Mouse (Mus musculus) layer of hippocampus, postnatal 10 days (tissue): ENCODE data around the gene 4931440F15Rik. TPM values are rescaled to one million over a fixed set of nuclear protein-coding genes. Genes with fewer than 3 reads are reported as not detected.
"Not testable (repeated sequence)": the region's sequence is repeated elsewhere in the genome, so short reads cannot be mapped to it uniquely, and the experiment has no call there.

ENCODE experiments used
- DNase-seq, 2 experiments: peaks; one replicate each; pipeline ENCODE4 v3.0.0; 2021; ENCODE audit warnings: low spot score in 2 of 2
- long read RNA-seq: library from polyadenylated mRNA; stranded (forward); transcript quantifications from one replicate; pipeline ENCODE4 v2.0.0, GENCODE M21; 2023
- total RNA-seq, 2 experiments: library from RNA; stranded (reverse); gene quantifications; 2 replicates each; pipeline ENCODE4 v1.2.3; 2021

Gene 4931440F15Rik
- 1 to 10 TPM; 2.2 to 3.1 TPM for total RNA-seq
- long read RNA-seq: 0 reads

GRCm38 (mm10) chr11:29825271-29825718 lies at the start of gene 4931440F15Rik:
Gene 4931440F15Rik, minus strand, starts transcription at chr11:29825668.
- DNase-seq: not testable (repeated sequence)

DNA sequence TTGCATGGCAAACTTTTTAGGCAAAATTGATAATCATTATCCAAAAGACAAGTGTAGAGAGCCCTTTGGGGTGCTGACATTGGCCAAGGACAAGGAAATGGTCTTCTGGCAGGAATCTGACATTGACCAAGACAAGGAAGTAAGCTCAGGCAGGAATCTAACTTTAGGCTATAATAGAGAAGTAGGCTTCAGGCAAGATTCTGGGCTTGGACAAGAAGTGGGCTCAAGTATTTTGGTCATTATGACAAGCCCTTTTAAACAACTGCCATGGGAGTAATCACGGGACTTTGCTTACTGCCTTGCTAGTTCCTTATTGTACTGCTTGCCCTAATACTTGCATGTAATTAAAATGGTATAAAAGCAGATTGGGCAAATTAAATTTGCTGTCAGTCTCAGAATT lies 49.3 kb upstream of the 4931440F15Rik start:
- DNase-seq: not testable (repeated sequence)

- DNase-seq: no peak
Measured at GRCm38 (mm10) chr11:29870174-29870573, 44.7 kb upstream of the 4931440F15Rik start.

DNA sequence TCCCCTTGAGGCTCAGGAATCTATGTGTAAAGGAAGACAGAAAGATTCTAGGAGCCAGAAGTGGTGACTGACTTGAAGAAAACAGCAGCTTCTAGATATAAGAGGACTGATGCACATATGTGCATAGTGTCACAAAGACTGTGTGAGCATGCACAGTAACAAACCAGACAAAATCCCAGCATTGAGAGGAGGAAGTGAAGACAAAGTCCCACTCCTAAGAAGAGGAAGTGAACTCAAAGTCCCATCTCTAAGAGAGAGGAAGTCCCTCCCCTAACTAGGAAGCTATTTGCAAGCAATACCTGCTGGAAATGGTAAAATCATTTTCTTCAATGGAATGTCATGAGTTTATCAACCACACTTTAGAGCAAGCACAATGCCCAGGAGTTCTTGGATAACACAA lies 38.8 kb upstream of the 4931440F15Rik start:
- no peak for DNase-seq

- peak; percentile 53 to 54 for DNase-seq
Measured at GRCm38 (mm10) chr11:29861750-29862397, 36.4 kb upstream of the 4931440F15Rik start.

DNA sequence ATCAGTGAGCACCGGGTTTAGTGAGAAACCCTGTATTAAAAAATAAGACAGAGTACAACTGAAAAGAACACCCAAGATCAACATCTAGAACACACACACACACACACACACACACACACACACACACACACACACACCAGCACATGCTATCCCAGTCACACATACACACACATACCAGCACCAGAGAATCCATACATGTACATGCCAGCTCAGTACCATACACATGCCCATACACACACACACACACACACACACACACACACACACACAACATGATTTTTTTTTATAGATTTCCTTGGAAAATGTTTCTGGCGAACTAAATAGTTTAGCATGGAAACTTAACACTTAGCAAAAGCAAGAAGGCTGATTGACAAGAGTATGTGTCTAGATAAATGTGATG lies 35.6 kb upstream of the 4931440F15Rik start:
- no peak for DNase-seq

GRCm38 (mm10) chr11:29840606-29841227 lies 15.2 kb upstream of the 4931440F15Rik start:
- DNase-seq: no peak

- no peak for DNase-seq
Measured at GRCm38 (mm10) chr11:29839781-29840180, 14.3 kb upstream of the 4931440F15Rik start.

DNA sequence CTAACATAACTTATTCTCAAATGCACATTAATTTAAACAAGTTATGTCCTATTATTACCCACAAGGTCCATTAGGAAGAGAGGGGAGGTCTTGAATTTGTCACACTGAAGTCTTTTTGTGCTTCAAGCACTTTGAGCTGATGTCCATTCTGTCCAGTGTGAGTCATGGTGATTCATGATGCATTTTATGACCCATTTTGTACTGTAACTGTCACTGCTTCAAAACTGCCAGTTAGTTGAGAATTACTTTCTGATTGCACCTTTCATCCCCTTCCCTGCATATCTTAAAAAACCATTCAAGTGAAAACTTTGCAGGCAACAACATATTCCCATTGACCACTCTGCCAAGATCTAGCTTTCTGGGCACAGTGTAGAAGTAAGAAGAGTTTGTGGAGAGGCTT lies 11.6 kb upstream of the 4931440F15Rik start:
- no peak for DNase-seq

DNA sequence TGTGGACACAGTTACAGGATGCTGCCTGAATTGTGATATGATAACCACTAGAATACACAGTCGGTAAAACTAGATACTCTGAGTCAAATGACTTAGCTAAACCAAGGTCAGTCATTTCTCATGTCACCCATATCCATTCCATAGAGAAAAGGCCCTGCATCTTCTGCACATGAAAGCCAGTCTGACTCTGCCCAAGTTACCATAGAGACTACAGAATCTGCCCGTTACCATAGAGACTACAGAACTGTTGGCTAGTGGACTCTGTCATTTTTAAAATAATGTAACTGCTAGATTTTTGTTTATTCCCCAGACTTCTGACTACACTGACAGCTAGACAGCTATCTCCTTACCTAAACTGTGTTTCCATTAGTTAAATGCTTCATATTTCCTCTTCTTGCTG lies 2.3 kb upstream of the 4931440F15Rik start:
- no peak for DNase-seq

DNA sequence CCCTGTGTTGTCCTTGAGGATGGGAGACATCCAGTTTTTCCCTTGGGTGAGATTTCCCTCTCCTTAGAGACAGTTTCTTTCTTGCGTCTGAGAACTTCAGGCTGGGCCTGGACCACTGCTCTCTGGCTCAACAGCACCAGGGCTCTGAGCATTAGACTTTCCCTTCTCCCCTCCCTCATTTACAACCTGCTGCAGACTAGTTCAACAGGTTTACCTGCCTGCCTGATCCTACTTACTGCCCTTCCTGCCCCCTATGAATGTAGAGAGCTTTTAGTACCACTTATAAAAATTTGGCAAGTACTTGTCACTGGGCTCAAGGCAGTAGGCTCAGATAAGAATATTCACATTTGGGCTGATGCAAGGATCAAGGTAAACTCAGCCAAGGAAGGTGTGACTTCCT lies 533 bp upstream of the 4931440F15Rik start:
- DNase-seq: no peak

DNA sequence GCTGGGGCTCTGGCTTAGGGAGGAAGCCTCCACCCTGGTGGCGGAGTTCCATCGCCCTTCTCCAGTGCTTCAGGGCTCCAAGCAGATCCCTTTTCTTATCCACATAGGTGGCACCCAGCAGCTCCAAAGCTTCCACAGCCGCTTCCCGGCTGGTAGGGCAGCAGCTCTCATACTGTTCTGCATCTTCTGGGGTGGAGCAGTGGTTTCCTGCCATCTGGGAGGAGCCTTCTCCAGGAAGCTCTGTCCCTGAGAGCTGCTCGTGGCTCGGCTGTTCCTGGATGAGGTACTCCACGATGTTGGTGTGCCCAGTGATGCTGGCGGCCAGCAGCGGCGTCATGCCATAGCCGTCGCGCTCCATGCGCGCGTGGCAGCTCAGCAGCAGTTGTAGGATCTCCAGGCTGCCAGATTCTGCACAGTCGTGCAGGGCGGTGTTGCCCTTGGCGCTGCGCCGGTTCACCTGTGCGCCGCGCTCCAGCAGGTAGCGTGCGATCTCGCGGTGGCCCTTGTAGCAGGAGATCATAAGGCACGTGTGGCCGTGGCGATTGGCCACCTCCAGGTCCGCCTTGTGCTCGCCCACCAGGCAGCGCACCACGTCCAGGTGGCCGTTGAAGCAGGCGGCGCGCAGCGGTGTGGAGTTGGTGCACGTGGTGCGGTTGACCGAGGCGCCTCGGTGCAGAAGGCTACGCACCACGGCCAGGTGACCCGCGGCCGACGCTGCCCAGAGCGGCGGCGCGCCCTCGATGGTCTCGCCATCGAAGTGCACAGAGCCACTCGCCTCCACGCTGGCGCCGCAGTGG lies 796 bp downstream of the 4931440F15Rik start:
- not testable (repeated sequence) for DNase-seq

- no peak for DNase-seq
Measured at GRCm38 (mm10) chr11:29823141-29823540, 2.3 kb downstream of the 4931440F15Rik start.

DNA sequence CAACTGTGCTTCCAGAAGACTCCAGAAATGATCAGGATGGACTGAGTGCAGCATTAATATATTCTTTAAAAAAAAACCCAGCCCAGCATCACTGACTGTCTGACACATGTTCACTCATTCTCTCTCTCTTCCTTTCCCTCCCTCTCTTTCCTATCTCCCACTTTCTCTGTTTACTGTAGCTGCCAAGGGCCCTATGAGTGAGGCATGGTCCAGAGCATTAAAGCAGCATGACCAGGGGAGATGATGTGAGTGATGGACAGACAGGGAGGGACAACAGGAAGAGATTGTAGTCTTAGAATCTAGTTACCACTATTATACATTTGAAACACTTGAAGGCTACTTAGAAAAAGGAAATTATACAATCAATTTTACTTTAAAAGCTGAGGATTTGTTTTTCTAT lies 9.8 kb downstream of the 4931440F15Rik start:
- no peak for DNase-seq

- no peak for DNase-seq
Measured at GRCm38 (mm10) chr11:29815261-29815660, 10.2 kb downstream of the 4931440F15Rik start.

DNA sequence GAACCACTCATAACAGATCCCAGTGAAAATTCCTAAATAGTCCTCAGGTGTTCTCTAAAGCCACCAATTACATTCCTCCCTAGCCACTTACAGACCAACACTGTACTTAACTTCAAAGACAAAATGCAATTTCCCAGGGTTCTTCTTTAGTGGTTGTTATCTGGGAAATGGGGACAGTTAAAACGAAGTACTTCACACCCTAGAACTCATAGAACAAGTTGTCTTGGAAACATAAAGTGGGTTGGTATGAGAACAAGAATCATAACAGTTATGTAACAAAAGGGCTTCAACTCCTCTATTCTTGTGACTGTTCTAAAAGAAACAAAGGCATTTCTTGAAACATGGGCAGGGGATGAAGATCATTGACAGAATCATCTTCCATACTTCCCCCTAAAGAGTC lies 12.2 kb downstream of the 4931440F15Rik start:
- DNase-seq: no peak

GRCm38 (mm10) chr11:29812475-29812874 lies 13.0 kb downstream of the 4931440F15Rik start:
- DNase-seq: no peak

DNA sequence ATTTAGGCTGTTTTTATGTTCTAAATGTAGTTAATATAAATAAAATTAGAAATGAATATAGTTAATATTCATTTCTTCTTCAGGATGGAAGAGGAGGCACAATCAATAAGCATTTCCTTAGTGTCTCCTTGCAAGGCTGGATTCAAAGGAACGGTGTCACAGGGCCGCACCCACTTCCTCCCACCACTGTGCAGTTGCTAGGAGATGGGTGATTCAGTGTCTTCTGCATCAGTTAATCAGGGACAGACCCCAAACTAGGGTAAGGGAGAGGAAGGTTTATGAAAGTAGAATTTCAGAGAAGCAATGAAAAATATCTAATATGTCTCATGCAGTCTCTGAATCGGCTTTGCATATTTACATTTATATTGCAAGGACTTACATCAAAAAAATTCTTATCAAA lies 15.1 kb downstream of the 4931440F15Rik start:
- no peak for DNase-seq

GRCm38 (mm10) chr11:29808981-29809589 lies 16.4 kb downstream of the 4931440F15Rik start:
- no peak for DNase-seq

DNA sequence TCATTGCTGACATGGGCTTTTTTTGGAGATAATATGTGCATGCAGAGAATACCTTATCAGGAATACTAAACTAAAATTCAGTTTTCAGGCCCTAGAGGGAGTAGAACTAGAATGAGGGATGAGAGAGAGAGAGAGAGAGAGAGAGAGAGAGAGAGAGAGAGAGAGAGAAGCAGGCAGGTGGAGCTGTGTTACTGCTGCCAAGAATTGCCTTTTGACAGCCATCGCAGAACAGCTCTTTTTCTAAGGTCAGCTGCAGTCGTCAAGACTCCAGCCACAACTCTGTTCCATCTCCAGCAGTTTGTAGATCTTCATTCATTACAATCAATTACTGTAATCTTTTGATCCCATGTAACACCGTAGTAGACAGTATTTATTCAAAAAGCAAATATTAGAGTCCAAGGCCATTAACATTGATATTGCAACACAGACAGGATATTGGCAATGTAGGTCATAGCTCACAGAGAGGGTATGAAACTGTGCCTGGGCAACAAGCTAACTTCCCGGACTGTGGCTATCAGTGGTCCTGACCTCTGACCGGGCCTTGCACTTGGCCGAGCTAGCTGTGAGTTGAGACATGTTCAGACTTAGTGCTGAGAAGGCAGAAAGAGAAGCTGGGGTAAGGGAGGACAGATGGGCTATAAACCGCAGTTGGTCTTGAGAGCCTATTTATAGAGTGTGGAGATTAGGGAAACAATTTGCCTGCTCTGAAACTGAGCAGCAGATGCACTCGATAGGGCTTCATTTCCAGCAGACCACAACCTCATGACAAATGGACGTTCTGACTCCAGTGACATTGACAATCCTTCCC lies 17.1 kb downstream of the 4931440F15Rik start:
- no peak for DNase-seq

DNA sequence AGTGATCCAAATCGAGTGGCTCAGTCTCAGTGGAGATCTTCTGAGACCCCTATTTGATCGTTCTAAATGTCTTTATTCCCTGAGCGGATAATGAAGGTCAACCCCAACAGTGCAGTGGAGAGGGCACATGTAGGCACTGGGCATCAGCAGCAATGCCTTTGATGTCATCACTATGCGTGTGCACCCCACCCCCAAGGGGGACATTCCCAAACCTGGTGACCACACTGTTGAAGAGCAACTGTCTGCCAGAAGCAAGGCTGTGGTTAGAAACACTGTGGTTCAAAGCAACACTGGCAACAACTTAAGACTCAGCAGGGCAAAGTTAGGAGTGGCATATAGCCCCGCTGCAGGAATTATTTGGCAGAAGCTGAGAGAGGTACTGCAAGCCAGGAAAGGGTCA lies 18.1 kb downstream of the 4931440F15Rik start:
- no peak for DNase-seq
